Mouse (Mus musculus) limb, embryonic 12.5 days (tissue): ENCODE results near the gene Cntln. TPM values are rescaled to one million over a fixed set of nuclear protein-coding genes. Genes with fewer than 3 reads are reported as not detected.
A peak's percentile ranks its signal among the peaks of the same experiment; 100 is the strongest.

Experiments
- ATAC-seq: fragments of 200-750 bp; cut with Nextera tagmentation; 2 replicates; pipeline ENCODE4 v1.8.0; 2017; ENCODE audit warnings: low read depth, moderate TSS enrichment; ENCODE audit not compliant: insufficient number of reproducible peaks, insufficient read depth, low FRiP score, low TSS enrichment
- H3K27ac ChIP-seq: fragments of 300-500 bp; sonication (generic); 2 replicates; pipeline ENCODE4 v1.5.1; 2016; ENCODE audit warnings: mild to moderate bottlenecking, moderate library complexity
- H3K27me3 ChIP-seq: fragments of 300-500 bp; sonication (generic); 2 replicates; pipeline ENCODE4 v1.6.1; 2016; ENCODE audit warnings: mild to moderate bottlenecking, moderate library complexity
- H3K36me3 ChIP-seq: fragments of 300-500 bp; sonication (generic); 2 replicates; pipeline ENCODE4 v1.6.1; 2016; ENCODE audit warnings: mild to moderate bottlenecking, moderate library complexity
- H3K4me1 ChIP-seq: fragments of 300-500 bp; sonication (generic); replicated peaks from 2 replicates; pipeline ENCODE4 v1.6.1; 2016
- H3K4me2 ChIP-seq: fragments of 300-500 bp; sonication (generic); 2 replicates; pipeline ENCODE4 v1.6.1; 2016; ENCODE audit warnings: mild to moderate bottlenecking, moderate library complexity
- H3K4me3 ChIP-seq: fragments of 300-500 bp; sonication (generic); replicated peaks from 2 replicates; pipeline ENCODE4 v1.5.1; 2016; ENCODE audit warnings: mild to moderate bottlenecking
- H3K9ac ChIP-seq: fragments of 300-500 bp; sonication (generic); replicated peaks from 2 replicates; pipeline ENCODE4 v1.6.1; 2016; ENCODE audit warnings: mild to moderate bottlenecking, moderate library complexity
- H3K9me3 ChIP-seq: fragments of 300-500 bp; sonication (generic); 2 replicates; pipeline ENCODE4 v1.6.1; 2016; ENCODE audit warnings: mild to moderate bottlenecking, moderate library complexity
- WGBS: fragments of 180-500 bp; shearing (Covaris S2); methylation state at CpG from one replicate; pipeline ENCODE4 v1.1.7; 2016; 5-methylcytosine and 5-hydroxymethylcytosine counted together
- polyA plus RNA-seq: library from polyadenylated mRNA; unstranded; fragments of >200 nt; fragmentation: Nextera tagmentation; extraction: Ambion mirVana; gene quantifications from 2 replicates; pipeline ENCODE4 v1.2.1, GENCODE M21; 2016

Cntln gene
- polyA plus RNA-seq, 1 experiment from 2014 or later = 17.4 TPM

GRCm38 (mm10) chr4:84942059-84942458, 58.0 kb downstream of the Cntln start:
- no peak overlapping the region for H3K4me2 ChIP-seq
- no peak overlapping the region for H3K9ac ChIP-seq
- peaks cover 3% of the 10 kb centered on the region; the same call in 1 of the 2 replicates for H3K9me3 ChIP-seq
- no peak for ATAC-seq
- H3K4me1 ChIP-seq = peaks cover 5% of the 10 kb centered on the region
- 46% methylated on average over 2 of the region's 2 CpGs for WGBS
- peak overlapping the region; percentile 67; the same call in 1 of the 2 replicates for H3K27ac ChIP-seq
- H3K36me3 ChIP-seq = no peaks in the 10 kb centered on the region
- H3K27me3 ChIP-seq = no peaks in the 10 kb centered on the region
- H3K4me3 ChIP-seq = no peak overlapping the region

GRCm38 (mm10) chr4:84942651-84943050, 58.5 kb downstream of the Cntln start:
- Histone ChIP-seq H3K36me3 (no peaks in the 10 kb centered on the region), H3K27ac (no peak overlapping the region), H3K4me1 (peaks cover 5% of the 10 kb centered on the region), H3K9me3 (peaks cover 3% of the 10 kb centered on the region; the same call in 1 of the 2 replicates), H3K4me2 (no peak overlapping the region), H3K9ac (no peak overlapping the region), H3K4me3 (no peak overlapping the region), H3K27me3 (no peaks in the 10 kb centered on the region)
- WGBS = 64% methylated on average over 2 of the region's 2 CpGs
- no peak for ATAC-seq

DNA sequence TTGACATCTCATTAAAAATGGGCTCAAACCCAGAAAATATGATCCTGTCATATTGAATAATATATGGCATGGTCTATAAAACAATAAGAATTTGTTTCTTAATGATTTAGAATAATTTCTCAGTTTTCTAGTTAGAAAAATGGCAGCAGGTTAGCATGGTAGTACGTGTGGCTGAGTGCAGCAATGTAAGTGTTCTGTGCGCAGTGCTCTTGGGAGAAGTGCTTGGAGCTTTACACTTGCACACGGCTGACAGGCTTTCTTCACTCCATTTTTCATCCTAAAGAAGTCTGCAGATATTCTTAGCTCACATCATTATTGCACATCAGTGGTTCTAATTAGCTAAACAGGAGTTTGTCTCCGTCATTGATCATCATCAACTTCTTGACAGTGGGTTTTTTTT, 60.0 kb downstream of the Cntln start:
- 62% methylated on average over 4 of the region's 4 CpGs for WGBS

DNA sequence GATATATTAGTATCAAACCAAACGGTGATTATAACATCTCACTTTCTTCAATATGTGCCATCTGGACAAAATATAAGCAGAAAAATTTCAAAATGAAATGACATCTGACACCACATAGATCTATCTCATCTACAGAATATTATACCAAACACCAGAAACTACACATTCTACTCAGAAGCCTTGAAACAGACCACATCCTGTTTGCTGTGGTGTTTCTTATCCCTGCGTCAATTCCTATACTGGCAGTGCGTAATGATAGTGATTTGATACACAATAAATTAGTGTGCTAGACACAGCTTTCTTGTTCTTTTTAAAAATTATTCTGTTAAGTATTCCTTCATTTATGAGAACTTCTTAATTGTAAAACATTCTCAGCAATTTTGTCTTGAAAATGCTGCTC, 62.3 kb downstream of the Cntln start:
- Histone ChIP-seq H3K27me3 (no peaks in the 10 kb centered on the region), H3K9me3 (no peaks in the 10 kb centered on the region), H3K4me3 (no peak overlapping the region), H3K4me1 (peaks cover 5% of the 10 kb centered on the region), H3K27ac (no peak overlapping the region), H3K4me2 (no peak overlapping the region), H3K36me3 (no peaks in the 10 kb centered on the region), H3K9ac (no peak overlapping the region)
- WGBS = 87% methylated on average over 3 of the region's 3 CpGs
- no peak for ATAC-seq

More for the DNA sequence above, 60.0 kb downstream of the Cntln start:
- H3K9ac ChIP-seq = no peak overlapping the region
- H3K27me3 ChIP-seq = no peaks in the 10 kb centered on the region
- no peak for ATAC-seq
- peaks cover 5% of the 10 kb centered on the region for H3K4me1 ChIP-seq
- H3K4me3 ChIP-seq = no peak overlapping the region
- peaks cover under 1% of the 10 kb centered on the region; the same call in 1 of the 2 replicates for H3K9me3 ChIP-seq
- H3K27ac ChIP-seq = no peak overlapping the region
- no peak overlapping the region for H3K4me2 ChIP-seq
- no peaks in the 10 kb centered on the region for H3K36me3 ChIP-seq

DNA sequence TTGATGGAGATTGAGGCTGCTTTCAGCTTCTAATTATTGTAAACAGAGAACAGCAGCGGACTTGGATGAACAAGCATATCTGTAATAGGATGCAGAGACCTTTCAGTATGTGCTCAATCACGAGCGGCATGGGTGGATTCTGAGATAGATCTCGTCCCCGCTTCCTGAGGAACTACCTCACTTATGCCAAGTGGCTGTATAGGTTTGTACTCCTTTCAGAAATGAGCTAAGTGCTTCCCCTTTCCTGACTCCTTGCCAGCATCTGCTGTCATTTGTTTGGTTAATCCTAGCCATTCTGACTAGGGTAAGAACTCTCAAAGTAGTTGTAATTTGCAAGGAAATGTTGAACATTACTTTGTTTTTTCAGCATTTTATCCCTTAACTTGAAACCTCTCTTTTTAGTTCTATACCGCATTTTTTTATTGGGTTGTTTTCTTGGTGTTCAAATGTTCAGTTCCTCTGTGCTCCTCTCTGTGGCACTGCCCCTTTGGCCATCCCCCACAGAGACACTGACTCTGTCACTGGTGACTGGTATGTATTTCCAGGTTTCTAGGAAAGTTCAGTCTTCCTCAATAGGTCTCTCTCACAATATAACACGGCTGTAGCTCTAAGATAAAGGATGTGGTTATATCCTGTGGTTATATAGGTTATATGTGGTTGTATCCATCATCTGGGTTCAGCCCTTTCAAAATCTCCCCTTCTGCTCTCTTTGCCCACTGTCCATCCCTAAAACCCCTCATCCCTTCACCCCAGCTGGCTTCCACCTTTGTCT, 93.0 kb downstream of the Cntln start:
- Histone ChIP-seq H3K4me1 (no peaks in the 10 kb centered on the region), H3K36me3 (peaks cover 12% of the 10 kb centered on the region; the same call in 1 of the 2 replicates), H3K4me3 (no peak overlapping the region), H3K27ac (no peak overlapping the region), H3K9me3 (no peaks in the 10 kb centered on the region), H3K9ac (no peak overlapping the region), H3K27me3 (no peaks in the 10 kb centered on the region), H3K4me2 (no peak overlapping the region)
- no peak for ATAC-seq
- 82% methylated on average over 7 of the region's 7 CpGs for WGBS

DNA sequence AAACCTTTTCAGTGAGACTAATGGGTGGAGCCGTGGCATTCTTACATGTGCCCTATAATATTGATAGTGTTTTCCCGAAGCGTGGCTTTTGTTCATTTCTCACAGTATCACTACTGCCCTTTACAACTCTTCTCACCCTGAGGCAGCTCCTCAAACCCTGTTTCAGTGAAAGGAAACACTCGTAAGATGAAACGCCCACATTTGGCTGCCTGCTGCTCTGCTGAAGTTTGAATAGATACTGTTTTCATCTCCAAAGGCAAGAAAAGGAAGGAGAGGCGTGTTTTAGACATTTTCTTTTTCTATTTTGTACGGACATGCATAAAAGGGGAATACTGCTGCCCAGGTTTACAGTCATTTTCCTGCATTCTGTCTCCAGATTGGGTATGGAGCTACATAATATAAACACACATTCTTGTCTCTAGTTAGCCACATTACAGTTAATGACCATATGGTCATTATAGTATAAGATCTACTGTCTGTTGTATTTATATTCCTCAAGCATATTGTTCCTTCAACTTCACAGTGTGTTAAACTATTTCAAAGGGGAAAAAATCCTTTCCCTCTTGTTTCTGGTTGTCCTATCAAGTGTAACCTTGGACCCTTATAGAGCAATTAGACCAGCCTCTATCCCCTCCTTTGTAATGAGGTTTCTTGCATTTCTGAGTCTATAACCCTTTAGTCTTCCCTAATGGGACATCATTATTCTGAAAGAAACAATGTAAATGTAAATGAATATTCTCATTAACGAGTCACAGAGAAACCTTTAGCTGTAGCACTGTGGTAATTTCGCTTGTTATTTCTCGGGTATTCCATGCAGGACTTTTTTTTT, 111.6 kb downstream of the Cntln start:
- Histone ChIP-seq H3K27me3 (no peaks in the 10 kb centered on the region), H3K4me3 (no peak overlapping the region), H3K9me3 (no peaks in the 10 kb centered on the region), H3K27ac (no peak overlapping the region), H3K9ac (no peak overlapping the region), H3K4me1 (no peaks in the 10 kb centered on the region), H3K4me2 (no peak overlapping the region), H3K36me3 (no peaks in the 10 kb centered on the region)
- ATAC-seq = no peak
- WGBS = 66% methylated on average over 10 of the region's 10 CpGs

GRCm38 (mm10) chr4:85005581-85005980, 121.5 kb downstream of the Cntln start:
- no peak overlapping the region for H3K4me2 ChIP-seq
- no peaks in the 10 kb centered on the region for H3K9me3 ChIP-seq
- no peak overlapping the region for H3K27ac ChIP-seq
- H3K9ac ChIP-seq = no peak overlapping the region
- H3K4me3 ChIP-seq = no peak overlapping the region
- H3K4me1 ChIP-seq = no peaks in the 10 kb centered on the region
- no peak for ATAC-seq
- no peaks in the 10 kb centered on the region for H3K36me3 ChIP-seq
- H3K27me3 ChIP-seq = no peaks in the 10 kb centered on the region
- WGBS = 67% methylated on average over 6 of the region's 6 CpGs

GRCm38 (mm10) chr4:85006789-85007188, 122.7 kb downstream of the Cntln start:
- Histone ChIP-seq H3K36me3 (no peaks in the 10 kb centered on the region), H3K4me1 (no peaks in the 10 kb centered on the region), H3K4me2 (no peak overlapping the region), H3K9me3 (no peaks in the 10 kb centered on the region), H3K27me3 (no peaks in the 10 kb centered on the region), H3K9ac (no peak overlapping the region), H3K27ac (no peak overlapping the region), H3K4me3 (no peak overlapping the region)
- WGBS = 70% methylated on average over 3 of the region's 3 CpGs
- ATAC-seq = no peak

DNA sequence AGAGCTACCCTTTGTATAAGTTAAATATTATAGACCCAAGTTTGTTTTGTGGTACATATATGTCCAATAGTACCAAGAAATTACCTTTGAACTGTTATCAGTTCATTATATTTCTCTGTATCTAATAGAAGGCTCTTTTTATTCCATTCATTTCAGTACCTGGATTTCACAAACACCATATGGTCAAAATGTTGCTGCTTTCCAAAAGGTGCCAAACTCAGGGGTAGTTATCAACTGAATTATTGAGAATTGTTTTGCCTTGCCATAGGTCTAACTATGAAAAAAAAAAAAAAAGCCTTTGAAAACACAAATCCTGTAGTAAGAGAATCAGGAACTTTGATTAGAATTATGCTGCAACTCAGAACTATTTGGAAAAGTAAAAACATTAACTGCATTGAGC, 126.7 kb downstream of the Cntln start:
- no peak for ATAC-seq
- no peak overlapping the region for H3K9ac ChIP-seq
- no peak overlapping the region for H3K4me2 ChIP-seq
- H3K9me3 ChIP-seq = no peaks in the 10 kb centered on the region
- H3K27me3 ChIP-seq = no peaks in the 10 kb centered on the region
- H3K27ac ChIP-seq = no peak overlapping the region
- peaks cover 4% of the 10 kb centered on the region; the same call in 1 of the 2 replicates for H3K36me3 ChIP-seq
- H3K4me1 ChIP-seq = no peaks in the 10 kb centered on the region
- no peak overlapping the region for H3K4me3 ChIP-seq

- Histone ChIP-seq H3K27me3 (no peaks in the 10 kb centered on the region), H3K27ac (no peak overlapping the region), H3K4me3 (no peak overlapping the region), H3K9ac (no peak overlapping the region), H3K4me1 (no peaks in the 10 kb centered on the region), H3K9me3 (no peaks in the 10 kb centered on the region), H3K4me2 (no peak overlapping the region), H3K36me3 (no peaks in the 10 kb centered on the region)
- ATAC-seq = no peak
- 64% methylated on average over 2 of the region's 2 CpGs for WGBS
These were observed 161.6 kb downstream of the Cntln start for GRCm38 (mm10) chr4:85045748-85046147.

DNA sequence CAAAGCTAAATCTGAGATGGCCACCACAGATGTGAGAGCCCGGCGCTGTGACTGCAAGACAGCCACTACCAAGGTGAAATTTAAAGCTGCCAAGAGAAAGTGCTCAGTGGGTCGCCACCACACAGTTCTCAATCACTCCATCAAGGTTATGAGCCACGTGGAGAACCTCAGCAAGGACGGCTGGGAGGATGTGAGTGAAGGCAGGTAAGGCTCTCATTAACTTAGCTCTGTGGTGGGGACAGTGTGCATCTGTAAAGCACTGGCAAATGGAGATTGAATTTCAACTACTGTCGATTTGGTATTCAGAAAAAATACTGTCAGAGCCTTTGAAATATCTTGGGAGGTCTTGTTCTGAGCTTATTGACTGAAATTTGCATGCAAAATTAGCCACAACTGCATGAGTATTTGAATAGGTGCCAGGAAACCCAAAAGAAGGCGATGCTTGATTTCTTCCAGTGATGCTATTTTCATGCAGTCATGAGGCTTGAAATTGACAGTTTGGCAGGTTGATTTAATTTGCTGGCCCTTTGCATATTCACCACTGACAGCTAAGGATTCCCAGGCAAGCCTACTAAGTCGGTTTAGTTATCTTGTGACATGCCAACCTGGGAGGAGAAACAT, 165.9 kb downstream of the Cntln start:
- Histone ChIP-seq H3K4me2 (no peak overlapping the region), H3K27ac (no peak overlapping the region), H3K27me3 (no peaks in the 10 kb centered on the region), H3K4me1 (no peaks in the 10 kb centered on the region), H3K9me3 (no peaks in the 10 kb centered on the region), H3K9ac (no peak overlapping the region), H3K4me3 (no peak overlapping the region), H3K36me3 (no peaks in the 10 kb centered on the region)
- no peak for ATAC-seq
- WGBS = 73% methylated on average over 8 of the region's 8 CpGs
